Mouse (Mus musculus): ENCODE results near the gene Fxyd3. TPM values are rescaled to one million over a fixed set of nuclear protein-coding genes. Genes with fewer than 3 reads are reported as not detected.

Gene Fxyd3
- polyA plus RNA-seq (2015; fragmentation: Nextera tagmentation; extraction: Ambion mirVana): 0.08 TPM in 1 of 2 replicates, not detected in the other

DNA sequence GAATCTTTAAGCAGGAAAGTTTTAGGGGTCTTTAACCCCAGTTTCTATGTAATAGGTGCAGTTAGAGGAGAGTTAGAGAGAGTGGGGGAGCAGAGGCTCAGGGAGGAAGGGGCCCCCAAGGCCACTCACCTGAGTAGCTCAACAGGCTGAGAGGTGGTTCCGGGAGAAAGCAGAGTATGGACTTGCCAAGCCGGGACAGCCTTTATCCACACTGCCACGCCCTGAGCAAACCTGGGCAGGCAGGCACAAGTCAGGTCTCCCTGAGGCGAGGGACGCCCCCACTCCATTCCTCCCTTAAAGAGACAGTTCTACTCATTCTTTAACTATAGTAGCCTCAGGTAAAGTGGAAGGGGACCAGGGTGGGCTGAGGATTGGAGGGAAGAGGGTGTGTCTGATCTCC lies at the start of gene Fxyd3:
Gene Fxyd3 (minus strand): TSS at position 213 of the 400 bp plus-strand sequence.
- Histone ChIP-seq H3K9ac (no peak within 1 kb of the TSS), H3K4me1 (no peaks in the 10 kb centered on the region), H3K4me3 (no peak within 1 kb of the TSS), H3K4me2 (no peak within 1 kb of the TSS), H3K36me3 (ENCODE audit: poor library complexity, severe bottlenecking) (no peaks in the 10 kb centered on the region), H3K9me3 (replicated peaks) (0 out of 2 replicates have a peak, but pooled peaks cover 2% of the 10 kb centered on the region), H3K27ac (no peak within 1 kb of the TSS), H3K27me3 (no peaks in the 10 kb centered on the region)
- WGBS: 66% methylated on average over 5 of the region's 5 CpGs
- no peak for ATAC-seq

DNA sequence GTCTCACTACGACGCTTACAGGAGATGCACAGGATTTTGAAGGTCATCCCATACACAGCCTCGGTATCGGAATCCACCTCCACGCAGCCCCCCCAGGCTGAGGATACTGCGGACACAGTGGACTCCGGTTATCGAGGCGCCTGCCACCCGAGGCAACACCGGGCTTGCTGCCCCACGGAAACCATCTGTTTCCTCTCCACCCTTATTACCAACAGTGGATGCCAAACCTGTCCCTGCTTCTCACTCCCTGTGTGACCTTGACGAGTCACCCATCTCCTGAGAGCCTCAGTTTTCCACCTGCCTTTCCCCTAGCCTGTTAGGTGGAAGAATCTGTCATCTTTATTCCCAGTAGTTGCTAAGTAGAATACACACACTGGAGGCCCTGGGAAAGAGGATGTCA lies 48.6 kb upstream of the Fxyd3 start:
- Histone ChIP-seq H3K9ac (no peak overlapping the region), H3K36me3 (ENCODE audit: poor library complexity, severe bottlenecking) (peaks cover 22% of the 10 kb centered on the region), H3K27me3 (peaks cover 45% of the 10 kb centered on the region), H3K4me1 (peaks cover 16% of the 10 kb centered on the region), H3K9me3 (replicated peaks) (no peaks in the 10 kb centered on the region), H3K4me3 (no peak overlapping the region), H3K27ac (no peak overlapping the region), H3K4me2 (no peak overlapping the region)
- no peak for ATAC-seq
- WGBS: 87% methylated on average over 13 of the region's 13 CpGs

- no peak overlapping the region for H3K27ac ChIP-seq
- H3K4me1 ChIP-seq: peaks cover 16% of the 10 kb centered on the region
- ATAC-seq: no peak
- H3K9me3 ChIP-seq (replicated peaks): no peaks in the 10 kb centered on the region
- H3K36me3 ChIP-seq (ENCODE audit: poor library complexity, severe bottlenecking): peaks cover 15% of the 10 kb centered on the region
- WGBS: 92% methylated on average over 5 of the region's 5 CpGs
- H3K4me3 ChIP-seq: no peak overlapping the region
- H3K27me3 ChIP-seq: peaks cover 45% of the 10 kb centered on the region
- H3K9ac ChIP-seq: no peak overlapping the region
- no peak overlapping the region for H3K4me2 ChIP-seq
Observed at GRCm38 (mm10) chr7:31124381-31124780, 47.9 kb upstream of the Fxyd3 start.

- peaks cover 8% of the 10 kb centered on the region for H3K36me3 ChIP-seq (ENCODE audit: poor library complexity, severe bottlenecking)
- peaks cover 44% of the 10 kb centered on the region for H3K27me3 ChIP-seq
- H3K4me3 ChIP-seq: no peak overlapping the region
- no peak for ATAC-seq
- no peak overlapping the region for H3K27ac ChIP-seq
- 84% methylated on average over 3 of the region's 3 CpGs for WGBS
- no peak overlapping the region for H3K9ac ChIP-seq
- H3K9me3 ChIP-seq (replicated peaks): no peaks in the 10 kb centered on the region
- H3K4me1 ChIP-seq: peaks cover 16% of the 10 kb centered on the region
- no peak overlapping the region for H3K4me2 ChIP-seq
Observed at GRCm38 (mm10) chr7:31123697-31124096, 47.2 kb upstream of the Fxyd3 start.

DNA sequence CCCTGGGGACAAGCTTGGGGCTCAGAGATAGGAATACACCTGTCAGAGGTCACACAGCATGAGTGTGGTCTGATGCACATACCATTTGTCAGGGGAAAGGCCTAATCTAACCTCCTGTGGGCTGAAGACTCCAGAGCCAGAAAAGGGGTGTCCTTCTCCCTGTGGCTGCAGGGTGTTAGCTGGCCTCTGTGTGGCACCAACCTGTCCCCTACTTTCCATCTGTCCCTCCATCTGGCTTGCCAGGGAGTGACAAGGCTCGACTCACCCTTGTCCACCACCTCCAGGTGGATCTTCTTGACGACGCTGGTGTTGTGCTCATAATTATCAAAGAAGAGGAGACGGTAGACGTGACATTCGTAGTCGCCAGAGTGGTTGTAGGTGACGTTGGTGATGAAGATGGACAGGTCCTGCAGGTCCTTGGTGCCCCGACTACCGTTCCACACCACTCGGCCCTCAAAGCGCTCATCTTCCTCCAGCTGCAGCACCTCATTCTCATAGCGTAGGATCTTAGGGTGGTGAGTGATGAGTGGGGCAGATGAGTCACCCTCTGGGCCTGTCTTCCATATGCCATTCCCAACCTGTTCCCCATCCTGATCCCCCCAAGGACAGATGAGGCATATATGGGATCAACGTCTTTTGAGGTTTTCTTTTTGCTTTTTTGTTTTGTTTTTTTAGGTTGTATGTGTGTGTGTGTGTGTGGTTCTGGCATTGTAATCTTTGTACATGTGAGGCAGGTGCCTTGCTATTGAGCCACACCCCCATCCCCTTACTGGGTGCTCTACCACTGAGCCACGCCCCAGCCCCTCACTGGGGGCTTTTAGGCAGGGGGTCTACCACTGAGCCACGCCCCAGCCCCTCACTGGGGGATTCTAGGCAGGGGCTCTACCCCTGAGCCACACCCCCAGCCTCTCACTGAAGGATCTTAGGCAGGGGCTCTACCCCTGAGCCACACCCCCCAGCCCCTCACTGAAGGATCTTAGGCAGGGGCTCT lies 46.4 kb upstream of the Fxyd3 start:
- H3K27me3 ChIP-seq: peaks cover 36% of the 10 kb centered on the region
- H3K9me3 ChIP-seq (replicated peaks): no peaks in the 10 kb centered on the region
- peaks cover 16% of the 10 kb centered on the region for H3K4me1 ChIP-seq
- 90% methylated on average over 16 of the region's 16 CpGs for WGBS
- H3K36me3 ChIP-seq (ENCODE audit: poor library complexity, severe bottlenecking): peaks cover under 1% of the 10 kb centered on the region; the same call in 1 of the 2 replicates
- no peak overlapping the region for H3K4me2 ChIP-seq
- no peak for ATAC-seq
- no peak overlapping the region for H3K27ac ChIP-seq
- no peak overlapping the region for H3K4me3 ChIP-seq
- H3K9ac ChIP-seq: no peak overlapping the region

GRCm38 (mm10) chr7:31119556-31119955 lies 43.1 kb upstream of the Fxyd3 start:
- no peaks in the 10 kb centered on the region for H3K4me1 ChIP-seq
- no peak overlapping the region for H3K9ac ChIP-seq
- H3K4me2 ChIP-seq: no peak overlapping the region
- ATAC-seq: no peak
- H3K27ac ChIP-seq: no peak overlapping the region
- 90% methylated on average over 5 of the region's 5 CpGs for whole genome bisulfite sequencing
- peaks cover 3% of the 10 kb centered on the region for H3K27me3 ChIP-seq
- no peaks in the 10 kb centered on the region for H3K9me3 ChIP-seq (replicated peaks)
- no peaks in the 10 kb centered on the region for H3K36me3 ChIP-seq (ENCODE audit: poor library complexity, severe bottlenecking)
- no peak overlapping the region for H3K4me3 ChIP-seq

DNA sequence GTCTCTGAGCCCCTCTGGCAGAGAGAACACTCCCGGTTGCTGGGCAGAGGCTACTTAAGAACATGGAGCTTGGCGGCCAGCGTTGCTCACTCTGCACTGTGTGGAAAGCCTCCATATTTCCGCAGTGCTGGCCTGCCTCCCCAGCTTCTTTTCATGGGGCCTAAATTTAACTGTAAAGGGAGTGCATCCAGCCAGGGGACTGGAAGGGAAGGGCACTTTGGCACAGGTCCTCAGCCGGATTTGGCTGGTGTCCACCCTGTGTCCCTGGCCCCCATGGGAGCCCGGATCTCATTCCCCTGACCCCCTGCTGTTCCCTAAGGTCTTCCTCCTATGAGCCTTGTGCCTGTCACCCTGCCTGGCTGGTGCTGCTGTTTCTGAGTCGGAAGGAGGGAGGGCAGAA lies 42.0 kb upstream of the Fxyd3 start:
- ATAC-seq: no peak
- Histone ChIP-seq H3K4me2 (no peak overlapping the region), H3K27ac (no peak overlapping the region), H3K4me1 (no peaks in the 10 kb centered on the region), H3K9ac (no peak overlapping the region), H3K9me3 (replicated peaks) (no peaks in the 10 kb centered on the region), H3K36me3 (ENCODE audit: poor library complexity, severe bottlenecking) (no peaks in the 10 kb centered on the region), H3K27me3 (no peaks in the 10 kb centered on the region; the same call in 1 of the 2 replicates), H3K4me3 (no peak overlapping the region)
- 76% methylated on average over 7 of the region's 7 CpGs for WGBS

DNA sequence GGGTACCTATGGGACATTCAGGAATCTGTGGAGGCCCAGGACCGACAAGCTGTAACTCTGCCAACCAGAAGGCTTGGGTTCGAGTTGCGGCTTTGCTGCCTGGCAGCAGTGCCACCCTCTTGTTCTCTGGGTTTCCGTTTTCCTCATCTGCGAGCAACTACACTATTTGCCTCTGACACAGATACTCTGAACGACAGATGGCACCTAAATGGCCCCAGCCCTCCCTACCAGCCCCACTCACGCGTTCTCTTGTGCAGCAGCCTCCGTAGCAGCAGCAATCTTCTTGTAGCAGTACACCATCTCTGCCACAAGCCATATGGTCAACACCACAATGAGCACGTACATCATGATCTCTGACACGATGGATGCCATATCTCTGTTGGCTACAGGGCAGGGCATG lies 41.0 kb upstream of the Fxyd3 start:
- H3K27ac ChIP-seq: no peak overlapping the region
- no peak for ATAC-seq
- 88% methylated on average over 11 of the region's 11 CpGs for WGBS
- H3K4me1 ChIP-seq: no peaks in the 10 kb centered on the region
- no peaks in the 10 kb centered on the region; the same call in 1 of the 2 replicates for H3K27me3 ChIP-seq
- no peak overlapping the region for H3K4me2 ChIP-seq
- no peak overlapping the region for H3K9ac ChIP-seq
- H3K36me3 ChIP-seq (ENCODE audit: poor library complexity, severe bottlenecking): no peaks in the 10 kb centered on the region
- H3K4me3 ChIP-seq: no peak overlapping the region
- H3K9me3 ChIP-seq (replicated peaks): no peaks in the 10 kb centered on the region

DNA sequence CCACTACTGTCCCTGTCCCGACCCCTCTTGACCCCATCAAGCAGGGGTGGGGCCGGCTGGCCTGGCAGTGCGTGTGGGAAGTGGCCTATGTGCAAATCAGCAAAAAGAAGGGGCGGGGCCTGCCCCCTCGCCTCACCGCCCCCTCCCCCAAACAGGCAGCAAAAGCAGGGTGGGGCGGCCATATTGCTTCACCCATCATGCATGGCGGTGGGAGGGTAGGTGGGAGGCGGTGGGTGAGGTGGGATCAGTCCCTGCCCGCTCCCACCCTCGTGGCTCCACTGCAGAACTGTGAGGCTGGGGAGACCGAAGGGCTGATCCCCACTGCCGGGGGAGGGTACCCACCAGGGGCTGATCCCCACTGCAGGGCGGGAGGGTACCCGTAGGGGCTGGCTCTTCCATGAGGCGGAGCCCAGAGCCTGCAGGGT lies 40.2 kb upstream of the Fxyd3 start:
- Histone ChIP-seq H3K36me3 (ENCODE audit: poor library complexity, severe bottlenecking) (no peaks in the 10 kb centered on the region), H3K4me3 (no peak overlapping the region), H3K4me2 (no peak overlapping the region), H3K9ac (no peak overlapping the region), H3K27me3 (no peaks in the 10 kb centered on the region; the same call in 1 of the 2 replicates), H3K9me3 (replicated peaks) (no peaks in the 10 kb centered on the region), H3K27ac (no peak overlapping the region), H3K4me1 (no peaks in the 10 kb centered on the region)
- WGBS: 38% methylated on average over 13 of the region's 16 CpGs
- no peak for ATAC-seq

DNA sequence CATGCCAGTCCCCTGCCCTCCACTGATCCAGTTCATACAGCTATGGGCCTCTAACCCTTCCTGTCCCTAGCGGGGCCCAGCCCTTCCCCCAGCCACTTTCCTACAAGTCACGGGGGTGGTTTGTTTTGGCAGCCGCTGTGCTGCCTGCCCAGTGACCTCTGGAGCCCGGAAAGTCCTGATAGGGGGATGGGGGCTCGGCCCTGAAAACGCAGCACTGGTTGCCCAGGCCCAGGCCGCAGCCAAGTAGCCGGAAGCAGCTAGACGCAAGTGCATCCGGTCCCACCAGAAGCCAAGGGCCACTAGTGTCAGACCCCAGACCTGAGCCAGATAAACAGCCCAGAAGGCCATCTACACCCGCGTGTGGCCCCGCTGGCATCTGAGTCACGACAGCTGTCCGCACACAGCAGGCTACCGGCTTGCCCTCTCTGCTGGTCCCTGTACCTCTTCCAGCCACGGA lies 39.1 kb upstream of the Fxyd3 start:
- WGBS: 29% methylated on average over 17 of the region's 17 CpGs
- no peak overlapping the region for H3K4me3 ChIP-seq
- no peak for ATAC-seq
- H3K36me3 ChIP-seq (ENCODE audit: poor library complexity, severe bottlenecking): no peaks in the 10 kb centered on the region
- H3K27me3 ChIP-seq: no peaks in the 10 kb centered on the region; the same call in 1 of the 2 replicates
- H3K4me1 ChIP-seq: no peaks in the 10 kb centered on the region
- no peaks in the 10 kb centered on the region for H3K9me3 ChIP-seq (replicated peaks)
- no peak overlapping the region for H3K4me2 ChIP-seq
- no peak overlapping the region for H3K9ac ChIP-seq
- no peak overlapping the region for H3K27ac ChIP-seq

- Histone ChIP-seq H3K4me1 (no peaks in the 10 kb centered on the region), H3K4me3 (no peak within 1 kb of the TSS), H3K4me2 (no peak within 1 kb of the TSS), H3K27ac (no peak within 1 kb of the TSS), H3K9ac (no peak within 1 kb of the TSS), H3K36me3 (ENCODE audit: poor library complexity, severe bottlenecking) (no peaks in the 10 kb centered on the region), H3K9me3 (replicated peaks) (no peaks in the 10 kb centered on the region), H3K27me3 (no peaks in the 10 kb centered on the region; the same call in 1 of the 2 replicates)
- no peak for ATAC-seq
- WGBS: 22% methylated on average over 13 of the region's 15 CpGs
Observed at GRCm38 (mm10) chr7:31115182-31115581, 38.7 kb upstream of the Fxyd3 start, which contains the start of gene Hpn. Gene Hpn (minus strand): TSS chr7:31115290.

GRCm38 (mm10) chr7:31114646-31115045 lies 38.1 kb upstream of the Fxyd3 start:
- ATAC-seq: no peak
- Histone ChIP-seq H3K4me3 (no peak overlapping the region), H3K4me1 (no peaks in the 10 kb centered on the region), H3K36me3 (ENCODE audit: poor library complexity, severe bottlenecking) (no peaks in the 10 kb centered on the region), H3K27ac (no peak overlapping the region), H3K9ac (no peak overlapping the region), H3K27me3 (no peaks in the 10 kb centered on the region; the same call in 1 of the 2 replicates), H3K9me3 (replicated peaks) (no peaks in the 10 kb centered on the region), H3K4me2 (no peak overlapping the region)
- WGBS: 46% methylated on average over 10 of the region's 10 CpGs
